Mouse (Mus musculus) MEL (cell line): ENCODE data around the gene Appbp2.

Source experiments
- BHLHE40 ChIP-seq: IDR thresholded peaks from 2 replicates; pipeline ENCODE4 v1.6.1; 2012; ENCODE audit warnings: low read depth, mild to moderate bottlenecking, inconsistent platforms, low read length, improper control_type of control experiment, borderline replicate concordance
- CTCF ChIP-seq, 3 experiments: IDR thresholded peaks in 2 of 3; conservative IDR thresholded peaks in 1 of 3; 2 replicates each; pipeline ENCODE4 v1.5.1; 2011 to 2012; ENCODE audit warnings: low read length in 3 of 3, low read depth in 2 of 3, mild to moderate bottlenecking in 2 of 3, improper control_type of control experiment in 1 of 3, inconsistent platforms in 1 of 3, mixed read lengths in 1 of 3, moderate library complexity in 1 of 3; ENCODE audit not compliant: control insufficient read depth in 1 of 3, insufficient read depth in 1 of 3, poor library complexity in 1 of 3, severe bottlenecking in 1 of 3
- EP300 ChIP-seq, 2 experiments: IDR thresholded peaks; 2 replicates each; pipeline ENCODE4 v1.6.1; 2011; ENCODE audit warnings: improper control_type of control experiment in 2 of 2, low read length in 2 of 2, low read depth in 1 of 2, mild to moderate bottlenecking in 1 of 2
- GATA1 ChIP-seq: IDR thresholded peaks from 2 replicates; pipeline ENCODE4 v1.6.1; 2011; ENCODE audit warnings: low read depth, low read length, improper control_type of control experiment
- MAX ChIP-seq: IDR thresholded peaks from 2 replicates; pipeline ENCODE4 v1.6.1; 2011; ENCODE audit warnings: low read length, improper control_type of control experiment
- MAZ ChIP-seq: IDR thresholded peaks from 2 replicates; pipeline ENCODE4 v1.6.1; 2012; ENCODE audit warnings: low read depth, mild to moderate bottlenecking, inconsistent platforms, low read length, improper control_type of control experiment
- MEF2A ChIP-seq: IDR thresholded peaks from 2 replicates; pipeline ENCODE4 v1.6.1; 2014; ENCODE audit warnings: low read depth, mild to moderate bottlenecking, inconsistent platforms, low read length, improper control_type of control experiment; ENCODE audit not compliant: poor library complexity, insufficient replicate concordance, severe bottlenecking; ENCODE audit errors: extremely low read depth
- MYC ChIP-seq: IDR thresholded peaks from 2 replicates; pipeline ENCODE4 v1.6.1; 2011; ENCODE audit warnings: low read depth, mild to moderate bottlenecking, low read length, improper control_type of control experiment, moderate library complexity
- POLR2A ChIP-seq, 2 experiments: IDR thresholded peaks; 2 replicates each; pipeline ENCODE4 v1.6.1; 2011 to 2012; ENCODE audit warnings: low read length in 2 of 2, mild to moderate bottlenecking in 2 of 2, control low read depth in 1 of 2, improper control_type of control experiment in 1 of 2, low read depth in 1 of 2, moderate library complexity in 1 of 2; ENCODE audit not compliant: control insufficient read depth in 1 of 2, insufficient read depth in 1 of 2, poor library complexity in 1 of 2
- POLR2AphosphoS5 ChIP-seq: IDR thresholded peaks from 2 replicates; pipeline ENCODE4 v1.6.1; 2012; ENCODE audit warnings: low read depth, borderline replicate concordance, mild to moderate bottlenecking, inconsistent platforms, low read length, moderate library complexity, mixed read lengths
- SIN3A ChIP-seq: IDR thresholded peaks from 2 replicates; pipeline ENCODE4 v1.6.1; 2012; ENCODE audit warnings: low read length, improper control_type of control experiment, inconsistent platforms
- TBP ChIP-seq: IDR thresholded peaks from 2 replicates; pipeline ENCODE4 v1.8.0; 2011; ENCODE audit warnings: low read depth, low read length, improper control_type of control experiment
- ZMIZ1 ChIP-seq: IDR thresholded peaks from 2 replicates; pipeline ENCODE4 v1.6.1; 2012; ENCODE audit warnings: low read depth, mild to moderate bottlenecking, inconsistent platforms, low read length, improper control_type of control experiment, moderate library complexity

DNA sequence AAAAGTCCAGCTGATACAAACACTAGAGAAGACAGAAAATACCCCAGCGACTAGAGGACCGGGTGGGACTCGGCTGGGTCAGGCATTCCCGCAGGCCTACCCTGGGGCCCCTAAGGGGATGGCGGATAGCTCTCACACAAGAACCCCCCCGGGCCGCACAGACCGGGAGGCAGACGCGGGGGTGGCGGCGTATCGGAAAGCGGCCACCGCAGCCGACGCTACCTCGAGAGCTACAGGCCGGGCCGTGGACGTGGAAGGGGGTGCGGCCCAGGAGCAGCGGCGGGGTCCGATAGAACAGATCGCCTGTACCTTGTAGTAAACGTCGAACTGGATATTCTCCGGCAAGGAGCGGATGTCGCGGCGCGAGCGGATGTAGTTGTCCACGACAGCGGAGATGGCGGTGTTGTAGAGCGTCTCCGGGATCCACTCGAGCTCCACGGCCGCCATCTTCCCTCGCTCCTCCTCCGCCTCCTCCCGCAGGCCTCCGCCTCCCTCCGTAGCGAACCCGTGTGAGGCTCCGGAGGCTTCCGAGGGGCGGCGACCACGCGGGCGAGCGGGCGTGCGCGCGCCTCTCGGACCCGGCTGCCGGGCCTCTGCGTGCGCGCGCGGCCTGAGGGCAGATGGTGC, 454 bp downstream of the Appbp2 start:
- TF ChIP-seq BHLHE40 (no peak), CTCF (IDR thresholded peaks at IDR 0.05 in 2 of 3, conservative IDR thresholded peaks at IDR 0.05 in 1 of 3; ENCODE audit: control insufficient read depth in 1 of 3, insufficient read depth in 1 of 3, low read depth in 2 of 3, low read length in 3 of 3, poor library complexity in 1 of 3, severe bottlenecking in 1 of 3) (no peak), MYC (no peak), ZMIZ1 (no peak), SIN3A (no peak), MEF2A (no peak), TBP (no peak), POLR2A (IDR thresholded peaks at IDR 0.05; ENCODE audit: control insufficient read depth in 1 of 2, insufficient read depth in 1 of 2, low read depth in 1 of 2, low read length in 2 of 2, poor library complexity in 1 of 2) (no peak), EP300 (IDR thresholded peaks at IDR 0.05; ENCODE audit: low read depth in 1 of 2, low read length in 2 of 2) (no peak), POLR2AphosphoS5 (no peak), GATA1 (no peak), MAZ (no peak), MAX (no peak)
